Mouse (Mus musculus) kidney, adult 18-20 months (tissue): ENCODE measurements around the gene Olfr692.
A peak's percentile ranks its signal among the peaks of the same experiment; 100 is the strongest.
"Not testable (repeated sequence)": the region's sequence is repeated elsewhere in the genome, so short reads cannot be mapped to it uniquely, and the experiment has no call there.

Experiments used
- DNase-seq: peaks from one replicate; pipeline ENCODE4 v3.0.0; 2021

Olfr692 gene

DNA sequence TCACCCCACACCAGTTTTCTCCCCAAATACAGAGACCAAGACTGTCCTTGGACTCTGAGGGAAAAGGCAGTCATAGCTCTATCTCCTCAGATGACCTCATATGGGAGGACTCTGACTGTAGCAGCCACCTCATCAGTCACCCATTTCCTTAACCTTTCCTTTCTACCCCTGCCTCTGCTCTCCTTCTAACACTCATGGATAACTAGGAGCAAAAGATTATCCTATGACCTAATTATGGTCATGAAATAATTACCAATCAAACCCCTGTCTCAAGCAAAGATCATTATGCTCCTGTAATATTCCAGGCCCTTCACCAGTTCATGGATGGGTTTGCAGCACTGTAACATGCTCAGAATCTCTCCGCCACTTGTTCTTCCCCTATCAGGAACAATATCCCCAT lies at the start of gene Olfr692:
Olfr692 (plus strand) TSS at position 301 of the 400 bp plus-strand sequence.
- DNase-seq, result no peak

DNA sequence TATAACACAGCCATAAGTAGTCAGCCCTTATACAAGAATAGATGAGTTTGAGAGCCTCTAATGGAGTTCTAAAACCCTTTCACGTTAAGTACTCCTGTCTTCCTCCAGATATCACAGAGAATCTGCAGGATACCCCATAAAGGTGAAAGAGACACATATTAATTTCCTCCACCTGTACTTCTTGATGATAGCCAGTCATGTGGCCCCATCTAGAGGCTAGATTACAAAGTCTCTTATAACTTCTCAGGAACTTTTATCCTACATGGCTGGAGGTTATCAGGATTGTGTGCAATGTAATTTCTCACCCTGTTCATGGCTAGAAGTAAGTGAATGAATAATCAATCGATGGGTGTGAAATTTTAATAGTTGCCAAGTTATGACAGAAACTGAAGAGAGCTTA lies 42.7 kb upstream of the Olfr692 start:
- no peak for DNase-seq

GRCm38 (mm10) chr7:105334004-105334403 lies 34.0 kb upstream of the Olfr692 start, which contains the start of gene Olfr690:
Olfr690 (minus strand) TSS chr7:105334104.
- no peak for DNase-seq

DNA sequence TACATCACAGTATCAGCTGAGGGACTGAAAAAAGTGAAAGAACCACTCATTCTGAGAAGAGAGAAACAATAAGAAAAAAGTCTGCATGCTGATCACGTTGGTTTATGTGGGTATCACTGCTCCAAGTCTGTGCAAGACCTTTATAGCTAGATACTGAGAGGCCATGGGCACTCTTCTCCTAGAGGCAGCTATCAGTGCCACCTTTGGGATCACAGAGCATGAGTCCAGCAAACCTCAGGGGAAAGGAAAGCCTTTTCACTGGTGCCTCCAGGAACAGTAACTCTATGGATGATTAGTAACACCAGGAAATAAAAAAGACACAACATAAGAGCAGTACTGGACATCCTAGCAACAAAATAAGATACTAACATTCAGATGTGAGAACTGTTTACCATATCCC lies 25.9 kb upstream of the Olfr692 start, which contains the start of gene Olfr691:
Olfr691 (minus strand) TSS at position 101 of the 400 bp plus-strand sequence.
- DNase-seq, result no peak

- no peak for DNase-seq
Measured at GRCm38 (mm10) chr7:105342752-105343151, 25.3 kb upstream of the Olfr692 start.

GRCm38 (mm10) chr7:105356064-105356463 lies 12.0 kb upstream of the Olfr692 start:
- not testable (repeated sequence) for DNase-seq

DNA sequence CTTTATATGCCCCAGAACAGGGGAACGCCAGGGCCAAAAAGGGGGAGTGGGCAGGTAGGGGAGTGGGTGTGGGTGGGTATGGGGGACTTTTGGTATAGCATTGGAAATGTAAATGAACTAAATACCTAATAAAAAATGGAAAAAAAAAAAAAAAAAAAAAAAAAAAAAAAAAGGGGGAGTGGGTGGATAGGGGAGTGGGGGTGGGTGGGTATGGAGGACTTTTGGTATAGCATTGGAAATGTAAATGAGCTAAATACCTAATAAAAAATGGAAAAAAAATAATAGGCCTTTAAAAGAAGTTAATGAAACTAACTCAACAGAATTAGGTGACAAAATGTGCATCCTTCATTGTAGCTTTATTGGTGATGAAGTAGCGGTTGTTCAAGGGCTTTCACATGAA lies 11.5 kb upstream of the Olfr692 start:
- DNase-seq, result not testable (repeated sequence)

DNA sequence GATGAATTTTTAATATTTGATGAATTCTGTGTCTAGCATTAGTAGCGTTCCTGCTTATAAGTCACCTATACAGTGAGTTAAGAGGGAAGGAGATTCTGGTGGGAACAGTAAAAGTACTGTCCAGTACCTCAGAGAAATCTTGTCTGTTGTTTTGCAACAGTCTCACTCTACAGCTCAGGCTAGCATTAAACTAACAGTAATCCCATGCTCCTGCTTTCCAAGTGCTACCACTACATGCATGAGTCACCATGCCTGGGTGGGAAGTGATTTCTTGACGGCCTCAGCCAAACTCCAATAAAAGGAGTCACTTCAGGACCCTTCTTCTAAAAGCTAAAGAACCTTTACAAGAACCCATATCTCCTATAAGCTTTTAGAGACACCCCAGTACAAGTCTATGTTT lies 6.3 kb upstream of the Olfr692 start:
- DNase-seq, result no peak

DNA sequence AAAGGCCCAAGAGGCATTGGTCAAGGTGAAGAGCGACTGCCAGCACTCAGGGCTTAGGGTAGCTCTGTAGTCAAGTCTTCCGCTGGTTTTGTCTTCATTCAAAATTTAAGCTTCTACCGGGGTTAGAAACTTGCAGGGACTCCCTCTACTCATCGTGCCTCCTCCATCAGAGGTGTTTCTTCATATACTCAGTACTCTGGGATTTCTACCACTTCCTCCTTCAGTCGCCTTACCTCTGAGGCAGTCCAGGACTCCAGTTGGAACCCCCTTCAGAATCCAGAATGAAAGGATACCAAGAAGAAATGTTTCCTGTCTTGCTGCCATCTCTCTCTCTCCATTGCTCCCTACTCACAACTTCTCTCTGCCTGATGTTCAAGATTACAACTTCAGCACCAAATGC lies 762 bp upstream of the Olfr692 start:
- no peak for DNase-seq

DNA sequence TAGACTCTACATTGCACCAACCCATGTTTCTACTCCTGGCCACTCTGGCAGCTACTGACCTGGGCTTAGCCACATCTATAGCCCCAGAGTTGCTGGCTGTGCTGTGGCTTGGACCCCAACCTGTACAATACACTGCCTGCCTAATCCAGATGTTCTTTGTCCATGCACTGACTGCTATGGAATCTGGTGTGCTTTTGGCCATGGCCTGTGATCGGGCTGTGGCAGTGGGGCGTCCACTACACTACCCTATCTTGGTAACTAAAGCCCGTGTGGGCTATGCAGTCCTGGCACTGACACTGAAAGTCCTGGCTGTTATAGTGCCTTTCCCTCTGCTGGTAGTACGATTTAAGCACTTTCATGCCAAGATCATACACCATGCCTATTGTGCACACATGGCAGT lies 491 bp downstream of the Olfr692 start:
- DNase-seq, result no peak

- no peak for DNase-seq
Measured at GRCm38 (mm10) chr7:105372912-105373311, 4.9 kb downstream of the Olfr692 start.

DNA sequence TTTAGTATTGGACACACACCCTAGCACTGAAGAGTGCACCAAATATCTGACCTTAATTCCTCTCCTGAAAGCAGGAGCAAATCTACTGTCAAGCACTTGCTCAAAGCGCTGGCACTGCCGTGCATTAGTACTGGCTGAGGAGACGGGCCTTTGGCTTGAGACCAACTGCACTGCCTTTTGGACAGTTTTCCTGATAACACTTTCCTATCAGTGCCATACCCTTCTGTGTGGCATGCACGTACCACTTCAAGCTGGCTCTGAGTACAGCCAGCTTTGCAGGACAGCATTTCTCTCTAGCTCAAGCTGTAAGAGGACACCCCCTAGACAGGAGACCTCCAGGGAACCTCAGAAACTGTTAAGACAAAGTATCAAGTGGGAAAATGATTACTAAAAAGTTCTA lies 5.5 kb downstream of the Olfr692 start:
- DNase-seq, result no peak

GRCm38 (mm10) chr7:105373976-105374375 lies 5.9 kb downstream of the Olfr692 start:
- DNase-seq, result no peak

- DNase-seq, result no peak
Measured at GRCm38 (mm10) chr7:105374866-105375265, 6.8 kb downstream of the Olfr692 start, which contains the start of gene Gm5901. Gm5901 (plus strand) TSS chr7:105375038.

DNA sequence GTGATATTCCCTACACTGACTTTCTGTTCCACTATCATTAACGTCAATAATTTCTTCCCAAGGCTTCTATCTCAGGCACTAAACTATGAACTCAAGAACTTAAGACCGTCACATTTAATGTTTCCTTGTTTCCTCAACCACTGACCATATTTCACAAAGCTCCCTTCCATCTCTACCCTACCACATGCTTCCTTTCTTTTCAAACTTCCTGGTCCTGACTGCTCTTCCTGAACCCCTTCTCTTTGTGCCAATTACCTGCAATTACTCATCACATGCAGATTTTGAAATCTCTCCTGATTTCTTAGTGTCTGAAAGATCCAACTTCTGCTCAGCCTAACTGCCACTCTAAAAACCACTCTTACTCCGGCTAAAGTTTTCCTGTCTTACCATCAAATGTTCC lies 12.3 kb downstream of the Olfr692 start:
- no peak for DNase-seq

DNA sequence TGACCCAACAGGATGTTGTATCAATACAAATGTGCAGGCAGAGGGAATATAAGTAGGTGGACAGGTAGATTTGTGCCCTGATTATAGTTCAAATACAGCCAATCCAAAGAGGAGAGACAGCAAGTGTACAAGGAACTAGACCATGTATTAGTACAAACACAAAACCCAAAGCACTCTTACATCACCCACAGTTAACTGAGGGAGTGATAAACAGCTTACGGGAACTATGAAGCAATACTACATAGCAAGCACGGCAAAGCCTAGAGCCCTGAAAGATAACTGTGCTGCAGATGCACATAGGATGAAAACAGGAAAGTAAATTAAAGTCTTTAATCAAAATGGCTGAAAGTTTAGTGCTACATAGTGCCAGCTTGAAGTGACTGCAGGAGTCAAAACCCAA lies 19.7 kb downstream of the Olfr692 start:
- DNase-seq, result no peak

GRCm38 (mm10) chr7:105390236-105390635 lies 22.2 kb downstream of the Olfr692 start:
- DNase-seq, result no peak

DNA sequence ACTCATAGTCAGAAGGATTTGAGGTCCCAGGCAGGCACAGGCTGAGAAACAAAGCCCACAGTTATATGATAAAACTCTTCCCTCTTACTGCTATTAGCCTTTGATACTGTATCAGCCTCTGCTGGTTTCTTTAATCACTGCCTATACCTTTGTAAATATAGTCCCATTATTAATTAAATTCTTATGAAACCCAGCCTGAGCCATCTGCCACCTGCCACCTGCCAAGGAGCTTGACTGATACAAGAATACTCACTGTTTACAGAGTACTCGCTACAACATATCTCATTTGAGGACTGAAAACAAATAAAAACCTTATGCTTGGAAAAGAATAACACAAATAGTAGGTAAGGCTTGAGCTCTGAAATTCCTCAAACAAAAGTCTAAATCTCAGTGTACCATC lies 26.6 kb downstream of the Olfr692 start:
- DNase-seq, result no peak

GRCm38 (mm10) chr7:105395131-105395820 lies 27.2 kb downstream of the Olfr692 start:
- DNase-seq, result no peak

- no peak for DNase-seq
Measured at GRCm38 (mm10) chr7:105396126-105396525, 28.1 kb downstream of the Olfr692 start.

- no peak for DNase-seq
Measured at GRCm38 (mm10) chr7:105399058-105399934, 31.3 kb downstream of the Olfr692 start.

DNA sequence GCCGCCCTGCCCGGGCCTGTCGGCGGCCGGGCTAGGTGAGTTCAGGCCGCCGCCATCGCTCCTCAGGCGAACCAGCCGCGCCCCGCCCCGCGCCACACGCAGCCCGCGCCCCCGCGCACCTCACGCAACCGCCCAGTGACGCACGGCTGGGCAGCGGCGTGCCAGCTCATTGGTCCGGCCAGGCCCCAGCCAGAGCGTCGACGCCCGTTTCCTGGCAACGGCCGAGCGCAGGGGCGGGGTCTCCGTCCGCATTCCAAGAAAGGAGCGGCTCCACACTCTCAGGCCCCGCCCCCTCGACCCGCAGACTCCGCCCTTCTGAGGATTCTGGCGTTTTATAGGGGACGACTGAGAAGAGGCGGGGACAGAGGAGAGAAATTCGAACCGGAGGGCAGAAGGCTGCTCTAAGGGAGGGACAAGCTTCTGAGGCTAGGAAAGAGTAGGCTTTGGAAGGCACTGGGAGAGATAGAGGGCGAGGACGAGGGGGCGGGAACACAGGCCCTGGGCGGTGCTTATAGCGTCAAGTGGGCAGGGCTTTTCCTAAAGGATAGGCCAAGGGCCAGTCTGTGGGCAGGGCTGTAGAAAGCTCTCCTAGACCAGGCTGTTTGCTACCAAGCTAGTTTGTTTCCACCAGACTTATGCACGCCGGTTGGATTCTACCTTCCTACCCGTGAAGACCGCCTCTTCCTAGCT lies 32.0 kb downstream of the Olfr692 start, which contains the start of gene Fam160a2:
Fam160a2 (minus strand) TSS at position 120 of the 690 bp plus-strand sequence.
- DNase-seq, result peak; percentile 100

- DNase-seq, result no peak
Measured at GRCm38 (mm10) chr7:105404268-105404667, 36.2 kb downstream of the Olfr692 start, which contains the start of gene Cnga4. Cnga4 (plus strand) TSS chr7:105404568.
